Mouse (Mus musculus) ZHBTc4 (cell line): ENCODE data around the gene Syde2.

ENCODE experiments used
- DNase-seq: peaks from one replicate; pipeline ENCODE4 v3.0.0-alpha.2; 2011; ENCODE audit warnings: low read depth, low spot score

Gene Syde2

GRCm38 (mm10) chr3:146053082-146053814 is 65.6 kb downstream of the Syde2 start:
- DNase-seq, result no peak

GRCm38 (mm10) chr3:146053873-146054272 is 66.2 kb downstream of the Syde2 start:
- DNase-seq, result no peak

DNA sequence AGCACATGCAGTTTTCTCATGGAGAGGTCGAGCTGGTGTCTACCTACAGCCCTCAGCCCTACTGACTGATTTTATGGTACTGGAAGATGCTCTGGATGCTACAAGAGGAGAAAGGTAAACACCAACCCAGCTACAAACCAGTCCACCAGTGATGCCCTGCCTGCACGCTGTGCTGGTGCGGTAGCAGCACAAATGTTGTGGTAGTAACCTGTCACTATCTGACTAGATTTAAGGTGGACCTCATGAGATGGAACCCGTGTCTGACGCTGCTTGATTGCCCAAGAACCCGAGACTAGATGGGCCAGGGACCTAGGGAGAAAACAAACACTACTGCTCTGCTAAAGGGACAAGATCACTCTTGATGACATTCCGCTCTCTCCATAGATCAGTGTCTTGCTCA is 69.5 kb downstream of the Syde2 start:
- DNase-seq, result no peak

DNA sequence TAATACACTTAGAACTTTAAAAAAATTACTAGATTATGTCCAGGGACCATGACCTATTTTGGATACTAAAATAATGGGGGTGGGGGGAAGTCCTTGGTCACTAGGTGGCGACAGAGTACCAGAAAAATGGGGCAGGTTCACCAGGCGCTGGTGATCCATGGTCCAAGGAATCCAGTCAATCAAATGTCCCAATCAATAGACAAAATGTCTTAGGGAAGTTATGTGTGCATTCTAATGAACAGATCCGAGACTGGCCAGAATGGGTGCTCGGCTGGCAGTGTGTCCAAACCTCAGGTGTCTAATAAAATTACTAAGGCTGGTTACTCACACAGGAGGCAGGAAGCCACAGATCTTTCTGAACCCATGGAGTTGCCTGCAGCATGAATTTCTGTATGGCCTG is 70.6 kb downstream of the Syde2 start:
- peak; percentile 70 for DNase-seq

DNA sequence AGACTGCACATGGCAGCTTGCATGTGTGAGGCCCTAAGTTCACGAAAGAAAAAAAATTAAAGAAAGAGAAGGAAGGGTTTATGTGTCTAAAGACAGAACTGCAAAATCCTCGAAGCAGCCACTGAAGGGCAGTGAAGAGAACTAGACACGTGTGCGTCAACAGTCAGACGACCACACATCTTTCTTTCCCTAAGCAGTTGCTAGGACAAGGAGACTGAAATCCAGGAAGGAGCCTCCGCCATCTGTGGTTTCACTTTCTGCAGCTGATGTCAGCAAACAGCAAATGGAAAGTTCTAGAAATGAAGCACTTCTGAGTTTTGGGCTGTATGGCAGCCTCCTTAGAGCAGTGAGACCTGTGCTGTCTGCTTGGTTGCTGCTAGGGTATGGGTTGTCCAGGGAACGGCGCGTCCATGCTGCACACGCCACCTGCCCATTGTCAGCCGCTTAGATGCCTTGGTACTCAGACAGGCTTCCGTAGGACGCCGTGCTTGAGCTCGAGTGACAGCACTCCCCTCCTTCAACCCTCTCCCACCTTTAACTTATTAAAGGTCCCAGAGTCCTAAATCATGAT is 71.8 kb downstream of the Syde2 start:
- no peak for DNase-seq

DNA sequence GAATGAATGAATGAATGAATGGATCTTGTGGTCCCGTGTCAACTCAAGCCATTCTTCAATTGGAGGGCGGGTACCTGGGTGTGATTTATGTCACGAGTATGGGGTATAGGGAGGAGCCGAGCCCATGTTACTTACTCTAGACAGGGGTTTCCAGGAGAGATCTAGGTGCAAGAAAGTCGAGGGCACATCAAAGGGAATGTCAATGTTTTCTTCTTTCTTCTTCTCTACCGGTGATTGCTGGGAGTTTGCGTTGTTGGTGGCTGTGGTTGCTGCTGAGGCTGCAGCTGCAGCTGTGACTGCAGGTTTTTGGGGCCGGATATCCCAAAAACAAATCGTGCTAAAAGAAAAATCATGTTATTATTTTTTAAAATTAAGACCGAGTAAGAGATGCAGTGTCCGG is 75.5 kb downstream of the Syde2 start:
- no peak for DNase-seq

DNA sequence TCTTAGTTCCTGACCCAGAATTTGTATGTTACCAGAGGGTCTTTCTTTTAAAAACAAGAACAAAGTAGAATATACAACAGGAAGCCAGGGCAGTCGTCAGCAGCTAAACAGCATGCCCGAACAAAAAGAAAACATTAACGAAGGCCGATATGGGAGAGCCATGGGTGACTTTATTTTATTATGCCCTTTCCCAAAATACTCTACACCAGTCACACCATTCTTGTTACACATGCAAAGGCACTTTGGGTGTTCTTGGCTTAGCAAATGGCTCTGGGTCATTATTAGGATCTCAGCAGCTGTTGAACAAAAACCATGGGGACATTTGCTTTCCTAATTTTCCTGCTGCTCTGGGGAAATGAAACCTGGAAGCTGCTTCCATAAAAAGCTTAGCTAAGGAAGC is 81.6 kb downstream of the Syde2 start:
- no peak for DNase-seq
